Mouse (Mus musculus) heart, embryonic 15.5 days (tissue): Measurements from ENCODE around the gene Pi4k2a. TPM values are rescaled to one million over a fixed set of nuclear protein-coding genes. Genes with fewer than 3 reads are reported as not detected.

Source experiments
- ATAC-seq: fragments of 200-750 bp; cut with Nextera tagmentation; replicated peaks from 2 replicates; pipeline ENCODE4 v1.8.0; 2017; ENCODE audit warnings: low read depth, moderate TSS enrichment; ENCODE audit not compliant: insufficient number of reproducible peaks, insufficient read depth, low FRiP score
- H3K27ac ChIP-seq: fragments of 300-500 bp; sonication (generic); 2 replicates; pipeline ENCODE4 v1.5.1; 2015; ENCODE audit warnings: mild to moderate bottlenecking, inconsistent platforms
- H3K27me3 ChIP-seq: fragments of 300-500 bp; sonication (generic); 2 replicates; pipeline ENCODE4 v1.6.1; 2015; ENCODE audit warnings: inconsistent platforms
- H3K36me3 ChIP-seq: fragments of 300-500 bp; sonication (generic); 2 replicates; pipeline ENCODE4 v1.6.1; 2015; ENCODE audit warnings: mild to moderate bottlenecking, inconsistent platforms
- H3K4me1 ChIP-seq: fragments of 300-500 bp; sonication (generic); replicated peaks from 2 replicates; pipeline ENCODE4 v1.6.1; 2015; ENCODE audit warnings: inconsistent platforms
- H3K4me2 ChIP-seq: fragments of 300-500 bp; sonication (generic); 2 replicates; pipeline ENCODE4 v1.6.1; 2015; ENCODE audit warnings: inconsistent platforms, mild to moderate bottlenecking, moderate library complexity
- H3K4me3 ChIP-seq: fragments of 300-500 bp; sonication (generic); 2 replicates; pipeline ENCODE4 v1.5.1; 2015; ENCODE audit warnings: mild to moderate bottlenecking, inconsistent platforms
- H3K9ac ChIP-seq: fragments of 300-500 bp; sonication (generic); 2 replicates; pipeline ENCODE4 v1.6.1; 2015; ENCODE audit warnings: mild to moderate bottlenecking, inconsistent platforms
- H3K9me3 ChIP-seq: fragments of 300-500 bp; sonication (generic); replicated peaks from 2 replicates; pipeline ENCODE4 v1.6.1; 2016; ENCODE audit warnings: inconsistent platforms
- WGBS: fragments of 180-500 bp; shearing (Covaris S2); methylation state at CpG from one replicate; pipeline ENCODE4 v1.1.7; 2015; ENCODE audit warnings: mixed read lengths; 5-methylcytosine and 5-hydroxymethylcytosine counted together
- polyA plus RNA-seq: library from polyadenylated mRNA; unstranded; fragments of >200 nt; fragmentation: Nextera tagmentation; extraction: Ambion mirVana; gene quantifications from 2 replicates; pipeline ENCODE4 v1.2.1, GENCODE M21; 2015

Gene Pi4k2a
- polyA plus RNA-seq, 1 experiment from 2014 or later, result 13.3 TPM

DNA sequence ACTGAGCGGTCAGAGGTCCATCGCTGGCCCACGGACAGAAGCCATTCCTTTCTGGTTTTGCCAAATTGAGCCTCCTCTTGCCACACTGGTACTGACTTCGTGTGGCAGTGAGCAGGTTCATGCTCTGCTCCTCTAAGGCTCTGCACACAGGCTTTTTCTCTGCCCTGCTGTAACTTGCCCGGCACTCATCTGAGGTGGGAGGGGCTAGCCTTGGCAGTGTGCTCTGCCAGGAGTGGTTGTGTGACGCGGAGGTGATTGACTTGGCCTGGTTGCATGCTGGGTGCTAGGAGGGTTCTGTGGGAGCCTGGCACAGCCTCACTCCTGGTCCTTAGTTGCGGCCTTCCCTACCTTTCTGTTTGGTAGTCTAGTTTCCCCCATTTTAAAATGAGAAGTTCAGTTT, 30.2 kb downstream of the Pi4k2a start:
- H3K4me2 ChIP-seq, result no peak overlapping the region
- H3K4me1 ChIP-seq, result peaks cover 6% of the 10 kb centered on the region
- H3K9me3 ChIP-seq, result no peaks in the 10 kb centered on the region
- no peak for ATAC-seq
- no peak overlapping the region for H3K27ac ChIP-seq
- H3K4me3 ChIP-seq, result no peak overlapping the region
- no peak overlapping the region for H3K9ac ChIP-seq
- H3K36me3 ChIP-seq, result peaks cover 49% of the 10 kb centered on the region
- no peaks in the 10 kb centered on the region for H3K27me3 ChIP-seq
- 87% methylated on average over 8 of the region's 8 CpGs for WGBS

DNA sequence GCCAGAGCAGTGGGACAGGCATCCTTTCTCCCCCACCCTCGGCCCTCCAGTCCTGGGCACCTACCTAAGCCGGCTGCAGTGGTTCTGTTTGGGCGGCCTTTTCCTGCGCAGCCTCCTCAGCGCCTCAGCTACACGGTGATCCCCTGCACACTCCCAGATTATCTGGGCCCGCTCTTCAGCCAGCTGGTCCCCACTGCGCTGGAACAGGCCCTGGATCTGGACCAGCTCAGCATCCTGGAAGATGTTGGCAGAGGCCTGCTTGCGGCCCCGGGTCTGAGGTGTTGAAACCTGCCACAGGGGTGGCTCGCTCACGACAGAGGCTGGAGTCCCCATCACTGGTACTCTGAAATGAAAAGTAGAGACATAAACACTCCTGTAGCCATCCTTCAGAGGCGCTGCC, 34.4 kb downstream of the Pi4k2a start:
- Histone ChIP-seq H3K4me2 (no peak overlapping the region), H3K4me1 (peaks cover 35% of the 10 kb centered on the region), H3K9me3 (no peaks in the 10 kb centered on the region), H3K36me3 (peaks cover 38% of the 10 kb centered on the region), H3K27ac (no peak overlapping the region), H3K9ac (no peak overlapping the region), H3K27me3 (no peaks in the 10 kb centered on the region), H3K4me3 (no peak overlapping the region)
- 79% methylated on average over 13 of the region's 13 CpGs for WGBS
- no peak for ATAC-seq

GRCm38 (mm10) chr19:42125501-42126218, 35.4 kb downstream of the Pi4k2a start:
- Histone ChIP-seq H3K4me1 (peaks cover 42% of the 10 kb centered on the region), H3K9ac (no peak overlapping the region), H3K4me2 (no peak overlapping the region), H3K4me3 (no peak overlapping the region), H3K9me3 (no peaks in the 10 kb centered on the region), H3K27ac (no peak overlapping the region), H3K36me3 (peaks cover 34% of the 10 kb centered on the region), H3K27me3 (no peaks in the 10 kb centered on the region)
- WGBS, result 64% methylated on average over 11 of the region's 11 CpGs
- no peak for ATAC-seq

DNA sequence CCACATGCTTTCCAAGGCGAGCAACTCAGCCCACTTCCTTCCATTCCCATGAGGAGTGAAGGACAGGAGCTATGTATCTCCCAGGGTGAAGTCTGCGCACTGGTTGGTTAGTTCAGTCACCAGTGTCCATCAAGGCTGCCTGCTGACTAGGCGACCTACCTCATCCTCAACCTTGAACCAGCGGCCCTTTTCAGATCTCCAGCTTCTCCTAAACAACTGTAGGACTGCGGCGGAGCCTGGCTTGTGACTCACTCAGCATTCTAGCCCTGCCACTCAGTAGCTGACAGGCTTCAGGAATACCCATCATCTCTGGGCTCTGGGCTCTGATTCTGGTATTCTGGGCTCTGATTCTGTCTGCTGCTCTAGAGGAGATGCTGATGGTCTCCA, 35.9 kb downstream of the Pi4k2a start:
- no peak overlapping the region for H3K4me2 ChIP-seq

DNA sequence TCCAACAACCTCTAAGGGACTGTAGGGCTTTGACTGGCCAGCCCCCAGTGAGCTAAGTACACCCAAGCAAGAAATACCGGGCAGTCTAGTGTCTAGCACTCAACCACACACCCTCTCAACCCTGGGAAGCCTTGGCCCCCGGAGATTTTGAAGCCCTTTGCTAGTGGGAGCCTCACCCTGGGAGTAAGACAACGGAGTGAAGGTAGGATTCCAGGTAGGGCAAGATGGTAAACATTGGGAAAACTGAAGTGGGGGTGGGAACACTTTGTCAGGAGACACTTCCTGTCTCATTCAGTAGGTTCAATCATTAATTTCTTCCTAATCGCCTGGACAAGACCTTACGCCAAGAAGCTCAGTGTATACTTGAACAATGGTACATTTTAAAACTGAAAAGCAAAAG, 36.8 kb downstream of the Pi4k2a start:
- H3K9me3 ChIP-seq, result no peaks in the 10 kb centered on the region
- H3K4me2 ChIP-seq, result no peak overlapping the region
- peaks cover 20% of the 10 kb centered on the region for H3K36me3 ChIP-seq
- no peaks in the 10 kb centered on the region for H3K27me3 ChIP-seq
- 79% methylated on average over 5 of the region's 5 CpGs for WGBS
- peaks cover 42% of the 10 kb centered on the region for H3K4me1 ChIP-seq
- no peak overlapping the region for H3K9ac ChIP-seq
- no peak overlapping the region for H3K27ac ChIP-seq
- no peak for ATAC-seq
- no peak overlapping the region for H3K4me3 ChIP-seq

More for the DNA sequence above, 35.9 kb downstream of the Pi4k2a start:
- H3K4me3 ChIP-seq, result no peak overlapping the region
- no peak overlapping the region for H3K27ac ChIP-seq
- 74% methylated on average over 6 of the region's 6 CpGs for WGBS
- H3K9me3 ChIP-seq, result no peaks in the 10 kb centered on the region
- ATAC-seq, result no peak
- no peak overlapping the region for H3K9ac ChIP-seq
- H3K27me3 ChIP-seq, result no peaks in the 10 kb centered on the region
- peaks cover 29% of the 10 kb centered on the region for H3K36me3 ChIP-seq
- H3K4me1 ChIP-seq, result peaks cover 42% of the 10 kb centered on the region

DNA sequence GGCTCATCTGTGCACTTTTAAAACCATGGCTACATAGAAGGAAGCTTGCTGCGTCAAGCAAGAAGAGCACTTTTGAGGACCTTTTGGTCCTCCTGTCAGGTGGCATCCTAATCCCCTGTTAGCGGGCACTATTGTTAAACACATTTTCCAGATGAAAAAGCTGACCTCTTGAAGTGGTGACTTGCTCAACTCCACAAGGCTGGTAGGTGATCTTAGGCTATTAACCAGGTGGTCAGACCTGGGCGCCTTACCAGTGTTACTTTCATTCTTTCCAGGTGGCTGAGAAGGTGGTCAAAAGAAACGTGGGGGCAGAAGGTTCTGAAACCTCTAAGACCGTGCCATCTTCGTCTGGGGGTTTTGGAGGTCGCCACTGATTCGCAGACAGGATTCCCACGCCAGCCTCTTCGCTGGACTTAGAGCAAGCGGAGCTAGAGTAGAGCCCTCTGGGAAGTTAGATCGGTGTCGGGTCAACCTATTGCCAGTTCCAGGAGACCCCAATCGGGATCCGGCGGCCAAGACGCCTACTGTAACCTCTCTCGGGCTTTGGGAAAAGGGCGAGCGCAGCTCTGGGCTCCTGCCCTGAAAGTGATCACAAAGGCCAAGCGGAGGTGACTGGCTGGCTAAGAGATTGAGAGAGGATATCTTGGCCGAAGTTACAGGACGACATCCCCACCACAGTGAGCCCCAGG, 37.9 kb downstream of the Pi4k2a start:
- Histone ChIP-seq H3K4me3 (peak overlapping the region; percentile 75), H3K27me3 (no peaks in the 10 kb centered on the region), H3K9ac (peak overlapping the region; percentile 85), H3K4me2 (peak overlapping the region; percentile 95), H3K27ac (peak overlapping the region; percentile 92), H3K36me3 (peaks cover 10% of the 10 kb centered on the region; the same call in 1 of the 2 replicates), H3K9me3 (no peaks in the 10 kb centered on the region), H3K4me1 (peaks cover 42% of the 10 kb centered on the region)
- no peak for ATAC-seq
- WGBS, result 6% methylated on average over 23 of the region's 23 CpGs

GRCm38 (mm10) chr19:42128787-42129508, 38.7 kb downstream of the Pi4k2a start, which contains the start of gene Avpi1:
Gene Avpi1 (minus strand): TSS chr19:42129059.
- H3K4me3 ChIP-seq, result peak within 1 kb of the TSS; percentile 75
- H3K27ac ChIP-seq, result peak within 1 kb of the TSS; percentile 92
- ATAC-seq, result peak; percentile 97
- under 1% methylated on average over 54 of the region's 54 CpGs for WGBS
- no peaks in the 10 kb centered on the region for H3K9me3 ChIP-seq
- peak within 1 kb of the TSS; percentile 85 for H3K9ac ChIP-seq
- H3K27me3 ChIP-seq, result no peaks in the 10 kb centered on the region
- H3K36me3 ChIP-seq, result peaks cover 3% of the 10 kb centered on the region; the same call in 1 of the 2 replicates
- peak within 1 kb of the TSS; percentile 95 for H3K4me2 ChIP-seq
- H3K4me1 ChIP-seq, result peaks cover 42% of the 10 kb centered on the region

- Histone ChIP-seq H3K36me3 (no peaks in the 10 kb centered on the region), H3K4me1 (peaks cover 40% of the 10 kb centered on the region), H3K27me3 (no peaks in the 10 kb centered on the region), H3K9ac (no peak overlapping the region), H3K9me3 (no peaks in the 10 kb centered on the region), H3K27ac (peak overlapping the region; percentile 92), H3K4me3 (peak overlapping the region; percentile 75), H3K4me2 (peak overlapping the region; percentile 95)
- ATAC-seq, result no peak
- WGBS, result 33% methylated on average over 14 of the region's 14 CpGs
Measured at GRCm38 (mm10) chr19:42129509-42130293, 39.4 kb downstream of the Pi4k2a start.

- no peaks in the 10 kb centered on the region for H3K36me3 ChIP-seq
- ATAC-seq, result no peak
- 67% methylated on average over 3 of the region's 3 CpGs for whole genome bisulfite sequencing
- H3K4me2 ChIP-seq, result peak overlapping the region; percentile 95; the same call in 1 of the 2 replicates
- H3K4me1 ChIP-seq, result peaks cover 37% of the 10 kb centered on the region
- no peak overlapping the region for H3K4me3 ChIP-seq
- no peak overlapping the region for H3K9ac ChIP-seq
- peak overlapping the region; percentile 92 for H3K27ac ChIP-seq
- H3K27me3 ChIP-seq, result no peaks in the 10 kb centered on the region
- no peaks in the 10 kb centered on the region for H3K9me3 ChIP-seq
Measured at GRCm38 (mm10) chr19:42130294-42130606, 40.0 kb downstream of the Pi4k2a start.

GRCm38 (mm10) chr19:42131101-42131500, 40.8 kb downstream of the Pi4k2a start:
- ATAC-seq, result no peak

GRCm38 (mm10) chr19:42135070-42135469, 44.8 kb downstream of the Pi4k2a start:
- no peaks in the 10 kb centered on the region for H3K9me3 ChIP-seq
- H3K9ac ChIP-seq, result no peak overlapping the region
- no peaks in the 10 kb centered on the region for H3K36me3 ChIP-seq
- H3K4me3 ChIP-seq, result no peak overlapping the region
- no peak for ATAC-seq
- no peak overlapping the region for H3K27ac ChIP-seq
- no peak overlapping the region for H3K4me2 ChIP-seq
- H3K27me3 ChIP-seq, result no peaks in the 10 kb centered on the region
- H3K4me1 ChIP-seq, result peaks cover 3% of the 10 kb centered on the region

More at GRCm38 (mm10) chr19:42131101-42131500, 40.8 kb downstream of the Pi4k2a start:
- peaks cover 31% of the 10 kb centered on the region for H3K4me1 ChIP-seq
- no peak overlapping the region for H3K4me2 ChIP-seq
- no peak overlapping the region for H3K9ac ChIP-seq
- H3K4me3 ChIP-seq, result no peak overlapping the region
- H3K27ac ChIP-seq, result no peak overlapping the region
- H3K27me3 ChIP-seq, result no peaks in the 10 kb centered on the region
- no peaks in the 10 kb centered on the region for H3K9me3 ChIP-seq
- H3K36me3 ChIP-seq, result no peaks in the 10 kb centered on the region
- 74% methylated on average over 5 of the region's 5 CpGs for WGBS
